Mouse (Mus musculus): ENCODE data around the gene Btrc. TPM values are rescaled to one million over a fixed set of nuclear protein-coding genes. Genes with fewer than 3 reads are reported as not detected.

The Btrc gene
- polyA plus RNA-seq, 1 experiment, result 17.1 TPM

DNA sequence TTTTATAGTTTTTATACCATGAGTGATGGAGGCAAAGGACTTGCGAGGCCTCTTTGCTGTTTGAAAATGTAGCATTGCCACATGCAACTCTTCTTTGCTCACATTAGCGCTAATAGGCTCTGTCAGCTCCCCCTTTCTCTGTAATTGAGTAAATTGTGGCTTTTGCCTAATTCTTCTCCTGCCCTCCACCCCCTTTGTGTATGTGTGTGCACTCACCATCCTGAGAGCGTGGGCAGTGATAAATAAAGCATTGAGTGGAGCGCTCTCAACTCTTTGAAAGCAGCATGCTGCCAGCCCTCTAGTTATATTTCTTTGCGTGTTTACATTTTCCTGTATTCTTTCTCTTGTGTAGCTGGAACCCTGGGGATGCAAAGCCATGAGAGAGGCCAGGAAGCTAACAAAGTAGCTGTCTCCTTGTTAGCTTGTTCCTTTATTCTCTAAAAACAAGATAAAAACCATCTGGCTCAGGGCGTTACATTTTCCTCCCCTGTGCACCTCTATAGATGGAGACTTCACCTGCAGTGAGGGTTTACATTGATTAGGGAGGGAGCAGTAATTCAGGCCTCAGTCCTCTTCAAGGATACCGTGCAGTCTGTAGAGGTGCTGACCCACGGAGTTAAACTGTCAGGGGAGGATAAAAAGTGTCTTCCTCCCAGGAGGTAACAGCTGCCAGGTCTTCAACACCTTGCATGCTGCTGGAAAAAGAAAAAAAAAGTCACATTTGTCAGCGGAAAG is 96.6 kb downstream of the Btrc start:
- Histone ChIP-seq H3K36me3 (ENCODE audit: control insufficient read depth, insufficient read depth, low read length) (no peaks in the 10 kb centered on the region), H3K27ac (ENCODE audit: control insufficient read depth, insufficient read depth, low read length) (peak overlapping the region; percentile 85), H3K27me3 (ENCODE audit: control insufficient read depth, insufficient read depth, low read length) (no peaks in the 10 kb centered on the region), H3K4me3 (ENCODE audit: control insufficient read depth, insufficient read depth, low read length) (no peak overlapping the region), H3K4me1 (replicated peaks; ENCODE audit: control insufficient read depth, insufficient read depth, low read length) (peaks cover 11% of the 10 kb centered on the region)
- no peak for TF ChIP-seq POLR2A (IDR thresholded peaks at IDR 0.05; ENCODE audit: control insufficient read depth, extremely low read depth, insufficient read depth, low read length, poor library complexity)
- TF ChIP-seq CTCF (IDR thresholded peaks at IDR 0.05; ENCODE audit: borderline replicate concordance, control insufficient read depth, extremely low read depth, insufficient read depth, low read length, poor library complexity), result no peak
- WGBS, result 80% methylated on average over 9 of the region's 9 CpGs
- no peak for DNase-seq

DNA sequence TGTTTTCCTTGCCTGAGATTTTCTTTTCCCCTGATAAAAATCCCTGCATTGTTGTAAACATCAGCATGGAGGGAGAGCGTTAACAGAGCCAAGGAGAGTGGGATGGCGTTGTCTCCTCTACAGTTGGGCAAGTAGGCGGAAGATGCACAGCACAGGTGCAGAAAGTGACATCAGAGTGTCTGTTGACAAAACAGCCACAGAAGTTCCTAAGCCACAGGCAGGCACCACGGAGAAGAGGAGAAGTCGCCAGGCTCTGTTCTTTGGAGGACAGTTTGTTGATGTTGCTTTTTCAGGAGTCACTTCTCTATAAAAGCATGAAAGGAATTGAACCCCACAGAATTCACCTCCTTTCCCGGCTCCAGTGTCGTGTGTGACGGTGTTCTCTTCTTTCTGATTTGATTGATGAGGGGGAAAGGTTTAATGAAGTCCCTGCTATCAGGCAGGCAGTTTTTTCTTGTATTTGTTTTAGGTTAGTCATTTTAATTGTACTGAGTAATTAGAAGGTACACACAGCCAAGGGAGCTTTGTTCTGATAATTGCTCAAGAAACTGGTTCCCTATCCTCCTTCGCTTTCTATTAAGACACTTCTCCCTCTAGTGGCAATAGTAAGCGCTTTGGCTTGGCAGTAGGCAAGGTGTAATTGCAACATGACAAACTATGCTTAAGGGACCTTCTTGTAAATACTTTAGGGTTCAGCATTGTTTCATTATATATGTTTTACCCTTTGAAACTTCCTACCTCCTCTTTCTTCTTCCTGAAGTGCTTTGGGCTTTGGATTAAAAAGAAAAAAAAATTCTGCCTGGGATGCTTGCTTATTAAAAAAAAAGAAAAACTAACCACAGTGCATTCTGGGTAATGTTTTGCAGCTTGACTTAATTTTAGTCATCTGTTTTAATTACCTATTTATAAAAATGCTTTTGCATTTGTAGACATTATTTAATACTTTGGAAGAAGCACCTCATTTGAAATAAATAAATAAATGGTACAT is 97.5 kb downstream of the Btrc start:
- Histone ChIP-seq H3K4me3 (ENCODE audit: control insufficient read depth, insufficient read depth, low read length) (no peak overlapping the region), H3K4me1 (replicated peaks; ENCODE audit: control insufficient read depth, insufficient read depth, low read length) (peaks cover 11% of the 10 kb centered on the region), H3K27me3 (ENCODE audit: control insufficient read depth, insufficient read depth, low read length) (no peaks in the 10 kb centered on the region), H3K36me3 (ENCODE audit: control insufficient read depth, insufficient read depth, low read length) (no peaks in the 10 kb centered on the region), H3K27ac (ENCODE audit: control insufficient read depth, insufficient read depth, low read length) (peak overlapping the region; percentile 85)
- 49% methylated on average over 10 of the region's 10 CpGs for WGBS
- peak; percentile 31 for DNase-seq
- TF ChIP-seq CTCF (IDR thresholded peaks at IDR 0.05; ENCODE audit: borderline replicate concordance, control insufficient read depth, extremely low read depth, insufficient read depth, low read length, poor library complexity) (no peak), POLR2A (IDR thresholded peaks at IDR 0.05; ENCODE audit: control insufficient read depth, extremely low read depth, insufficient read depth, low read length, poor library complexity) (no peak)

DNA sequence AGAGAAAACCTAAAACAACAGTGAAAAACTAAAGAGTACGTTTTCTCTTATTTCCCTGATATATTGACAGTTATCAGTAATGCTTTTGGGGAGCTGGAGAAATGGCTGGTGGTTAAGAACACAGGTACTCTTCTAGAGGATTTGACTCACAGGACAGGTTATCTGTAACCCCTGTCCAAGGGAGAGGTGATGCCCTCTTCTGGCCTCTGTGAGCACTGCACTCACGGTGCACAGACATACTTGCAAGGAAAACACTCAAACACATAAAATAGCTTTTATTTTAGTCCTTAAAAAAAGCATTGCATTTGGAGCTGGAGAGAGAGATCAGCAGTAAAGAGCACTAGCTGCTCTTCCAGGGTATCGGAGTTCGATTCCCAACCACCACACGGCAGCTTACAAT is 106.2 kb downstream of the Btrc start:
- Histone ChIP-seq H3K36me3 (ENCODE audit: control insufficient read depth, insufficient read depth, low read length) (no peaks in the 10 kb centered on the region), H3K27ac (ENCODE audit: control insufficient read depth, insufficient read depth, low read length) (no peak overlapping the region), H3K4me1 (replicated peaks; ENCODE audit: control insufficient read depth, insufficient read depth, low read length) (peaks cover 8% of the 10 kb centered on the region), H3K27me3 (ENCODE audit: control insufficient read depth, insufficient read depth, low read length) (no peaks in the 10 kb centered on the region), H3K4me3 (ENCODE audit: control insufficient read depth, insufficient read depth, low read length) (no peak overlapping the region)
- TF ChIP-seq POLR2A (IDR thresholded peaks at IDR 0.05; ENCODE audit: control insufficient read depth, extremely low read depth, insufficient read depth, low read length, poor library complexity) (no peak), CTCF (IDR thresholded peaks at IDR 0.05; ENCODE audit: borderline replicate concordance, control insufficient read depth, extremely low read depth, insufficient read depth, low read length, poor library complexity) (no peak)
- 99% methylated on average over 5 of the region's 5 CpGs for WGBS
- no peak for DNase-seq

DNA sequence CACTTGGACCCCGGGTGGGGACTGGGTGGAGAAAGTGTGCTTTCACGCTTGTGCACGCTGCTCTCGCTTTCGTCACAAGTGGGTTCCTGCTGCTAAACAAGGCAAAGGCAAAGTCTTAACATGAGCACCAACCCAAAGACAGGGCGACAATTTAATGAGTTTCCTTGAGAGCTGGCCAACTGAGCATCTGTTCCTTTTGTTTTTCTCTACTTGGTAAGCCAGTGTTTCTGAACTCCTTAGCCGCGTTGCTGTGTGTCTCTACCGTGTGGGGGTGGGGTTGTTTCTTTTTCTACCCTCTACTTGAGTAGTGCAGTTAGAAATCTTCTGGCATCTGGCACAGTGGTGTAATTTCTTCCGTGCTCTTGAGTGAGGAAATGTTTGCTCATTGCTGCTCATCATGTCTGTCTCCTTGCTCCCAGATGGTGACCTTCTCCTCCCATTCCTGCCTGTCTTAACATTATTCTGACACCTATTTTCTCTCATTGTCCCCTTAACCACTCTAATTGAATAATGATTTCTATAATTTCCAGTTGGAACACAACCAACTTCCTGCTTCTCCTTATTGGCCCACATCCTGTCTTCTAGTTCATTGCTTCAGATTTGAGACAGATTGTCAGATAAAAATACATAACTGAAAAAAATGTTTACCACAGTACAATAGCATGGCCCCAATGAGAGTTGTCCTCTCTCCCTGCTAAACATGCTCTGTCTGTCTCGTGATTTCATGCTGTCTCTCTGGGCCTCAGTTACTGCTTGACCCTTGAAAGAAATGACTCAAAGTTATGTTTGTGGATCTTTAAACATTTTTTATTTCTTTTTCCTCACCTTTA is 109.4 kb downstream of the Btrc start:
- no peaks in the 10 kb centered on the region for H3K27me3 ChIP-seq (ENCODE audit: control insufficient read depth, insufficient read depth, low read length)
- H3K4me1 ChIP-seq (replicated peaks; ENCODE audit: control insufficient read depth, insufficient read depth, low read length), result peaks cover 16% of the 10 kb centered on the region
- 5% methylated on average over 11 of the region's 11 CpGs for WGBS
- peak overlapping the region; percentile 86 for H3K27ac ChIP-seq (ENCODE audit: control insufficient read depth, insufficient read depth, low read length)
- TF ChIP-seq CTCF (IDR thresholded peaks at IDR 0.05; ENCODE audit: borderline replicate concordance, control insufficient read depth, extremely low read depth, insufficient read depth, low read length, poor library complexity), result no peak
- no peak for TF ChIP-seq POLR2A (IDR thresholded peaks at IDR 0.05; ENCODE audit: control insufficient read depth, extremely low read depth, insufficient read depth, low read length, poor library complexity)
- H3K4me3 ChIP-seq (ENCODE audit: control insufficient read depth, insufficient read depth, low read length), result peak overlapping the region; percentile 37
- DNase-seq, result peak; percentile 41
- no peaks in the 10 kb centered on the region for H3K36me3 ChIP-seq (ENCODE audit: control insufficient read depth, insufficient read depth, low read length)

DNA sequence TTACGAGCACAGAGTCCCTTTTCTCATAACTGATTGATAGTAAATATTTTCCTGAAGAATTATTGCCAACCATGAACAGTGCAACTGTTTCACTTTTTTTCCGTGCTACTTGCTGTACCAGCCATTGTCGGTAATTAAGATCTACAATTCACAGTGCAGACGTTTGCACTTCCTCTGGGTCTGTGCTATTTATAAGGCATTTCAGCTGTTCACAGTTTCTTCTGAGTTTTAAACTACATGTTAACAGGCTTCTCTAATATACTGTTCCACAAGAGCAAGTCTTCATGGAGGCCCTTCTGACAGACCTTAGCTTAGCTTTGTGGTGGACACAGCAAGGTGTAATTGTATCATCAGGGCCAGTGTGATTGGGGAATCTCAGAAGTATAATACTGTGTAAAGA is 111.2 kb downstream of the Btrc start:
- Histone ChIP-seq H3K27ac (ENCODE audit: control insufficient read depth, insufficient read depth, low read length) (no peak overlapping the region; the same call in 1 of the 2 replicates), H3K4me3 (ENCODE audit: control insufficient read depth, insufficient read depth, low read length) (no peak overlapping the region), H3K36me3 (ENCODE audit: control insufficient read depth, insufficient read depth, low read length) (no peaks in the 10 kb centered on the region), H3K4me1 (replicated peaks; ENCODE audit: control insufficient read depth, insufficient read depth, low read length) (peaks cover 16% of the 10 kb centered on the region), H3K27me3 (ENCODE audit: control insufficient read depth, insufficient read depth, low read length) (no peaks in the 10 kb centered on the region)
- TF ChIP-seq POLR2A (IDR thresholded peaks at IDR 0.05; ENCODE audit: control insufficient read depth, extremely low read depth, insufficient read depth, low read length, poor library complexity) (no peak), CTCF (IDR thresholded peaks at IDR 0.05; ENCODE audit: borderline replicate concordance, control insufficient read depth, extremely low read depth, insufficient read depth, low read length, poor library complexity) (no peak)
- 16% methylated on average over 4 of the region's 4 CpGs for WGBS
- no peak for DNase-seq

Measured in thymus, adult 2 months (tissue).